Mouse (Mus musculus) heart, postnatal 0 days (tissue): ENCODE results near the gene Habp2.

Experiments used
- CTCF ChIP-seq: IDR thresholded peaks from 2 replicates; pipeline ENCODE4 v1.5.1; 2016; ENCODE audit warnings: antibody characterized with exemption, control low read depth, low read depth
- EP300 ChIP-seq: IDR thresholded peaks from 2 replicates; pipeline ENCODE4 v1.6.1; 2016; ENCODE audit warnings: antibody characterized with exemption, low read depth

DNA sequence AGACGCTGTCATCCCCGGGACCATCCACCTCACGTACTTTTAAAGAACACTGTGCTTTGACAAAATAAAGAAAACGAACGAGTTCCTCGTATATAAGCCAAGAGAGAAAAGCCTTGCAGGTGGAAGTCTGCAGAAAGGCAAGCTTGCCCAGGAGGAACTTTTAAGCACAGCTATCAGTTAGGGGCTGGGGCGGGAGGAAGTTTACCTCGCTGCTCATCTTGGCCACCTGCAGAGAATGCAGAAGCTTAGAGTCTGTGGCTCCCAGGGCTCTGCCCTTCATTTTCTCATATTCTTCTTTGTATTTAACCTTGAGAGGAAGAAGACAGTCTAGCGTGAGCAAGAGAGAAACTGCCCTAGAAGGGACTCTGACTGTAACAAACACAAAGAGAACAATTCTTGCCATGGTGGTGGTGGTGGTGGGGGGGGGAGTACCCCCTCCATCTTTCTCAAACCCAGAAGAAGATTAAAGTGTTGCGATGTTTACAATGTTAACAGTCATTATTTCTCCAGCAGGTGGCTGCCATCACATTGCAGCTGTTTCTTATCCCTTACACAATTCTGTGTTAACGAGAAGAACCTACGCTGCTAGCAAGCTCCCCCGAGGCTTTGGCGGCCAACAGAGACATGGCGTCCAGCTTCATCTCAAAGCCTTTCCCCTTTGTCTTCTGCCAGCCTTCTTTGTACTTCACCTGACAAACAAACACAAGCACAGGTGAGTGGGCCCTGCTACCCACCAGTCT, 77.0 kb downstream of the Habp2 start:
- no peak for TF ChIP-seq CTCF
- no peak for TF ChIP-seq EP300
